Mouse (Mus musculus) lung, postnatal 10 days (tissue): ENCODE measurements around the gene Slc7a5.
A peak's percentile ranks its signal among the peaks of the same experiment; 100 is the strongest.

Experiments
- DNase-seq: peaks from one replicate; pipeline ENCODE4 v3.0.0; 2021

Slc7a5 gene

GRCm38 (mm10) chr8:121906542-121907512, 667 bp downstream of the Slc7a5 start:
- DNase-seq, result peak; percentile 41

GRCm38 (mm10) chr8:121905864-121906263, 1.6 kb downstream of the Slc7a5 start:
- DNase-seq, result no peak

GRCm38 (mm10) chr8:121905420-121905819, 2.1 kb downstream of the Slc7a5 start:
- DNase-seq, result no peak

- no peak for DNase-seq
These were observed 2.5 kb downstream of the Slc7a5 start for GRCm38 (mm10) chr8:121904999-121905398.

- DNase-seq, result no peak
These were observed 3.5 kb downstream of the Slc7a5 start for GRCm38 (mm10) chr8:121903977-121904376.

GRCm38 (mm10) chr8:121901498-121902236, 5.8 kb downstream of the Slc7a5 start:
- DNase-seq, result no peak

GRCm38 (mm10) chr8:121899180-121900044, 8.1 kb downstream of the Slc7a5 start:
- DNase-seq, result no peak

- peak; percentile 92 for DNase-seq
These were observed 9.0 kb downstream of the Slc7a5 start for GRCm38 (mm10) chr8:121898401-121898931.

- DNase-seq, result no peak
These were observed 9.6 kb downstream of the Slc7a5 start for GRCm38 (mm10) chr8:121897871-121898381.

GRCm38 (mm10) chr8:121897205-121897604, 10.3 kb downstream of the Slc7a5 start:
- no peak for DNase-seq

- no peak for DNase-seq
These were observed 10.9 kb downstream of the Slc7a5 start for GRCm38 (mm10) chr8:121896476-121897145.

GRCm38 (mm10) chr8:121895910-121896309, 11.6 kb downstream of the Slc7a5 start:
- DNase-seq, result no peak

- no peak for DNase-seq
These were observed 14.6 kb downstream of the Slc7a5 start for GRCm38 (mm10) chr8:121892875-121893274.

- no peak for DNase-seq
These were observed 17.4 kb downstream of the Slc7a5 start for GRCm38 (mm10) chr8:121889810-121890785.

- no peak for DNase-seq
These were observed 18.2 kb downstream of the Slc7a5 start for GRCm38 (mm10) chr8:121889317-121889716.

- DNase-seq, result no peak
These were observed 19.9 kb downstream of the Slc7a5 start for GRCm38 (mm10) chr8:121887547-121887946.

- no peak for DNase-seq
These were observed 22.1 kb downstream of the Slc7a5 start for GRCm38 (mm10) chr8:121885433-121885832.

- no peak for DNase-seq
These were observed 22.5 kb downstream of the Slc7a5 start for GRCm38 (mm10) chr8:121885001-121885400.

GRCm38 (mm10) chr8:121884181-121884580, 23.3 kb downstream of the Slc7a5 start:
- no peak for DNase-seq

GRCm38 (mm10) chr8:121881921-121882320, 25.6 kb downstream of the Slc7a5 start:
- DNase-seq, result no peak
